Mouse (Mus musculus) liver, adult 2 months (tissue): Measurements from ENCODE around the gene Cytip. TPM values are rescaled to one million over a fixed set of nuclear protein-coding genes. Genes with fewer than 3 reads are reported as not detected.
A peak's percentile ranks its signal among the peaks of the same experiment; 100 is the strongest.

Source experiments
- DNase-seq: peaks from one replicate; pipeline ENCODE4 v3.0.0-alpha.2; 2011; ENCODE audit warnings: low read depth, low spot score; ENCODE audit errors: extremely low read depth
- H3K27ac ChIP-seq: fragments of 200-500 bp; replicated peaks from 2 replicates; pipeline ENCODE4 v1.5.1; 2012; ENCODE audit warnings: low read depth, mild to moderate bottlenecking, control low read depth, inconsistent platforms, low read length; ENCODE audit not compliant: insufficient read depth
- H3K27me3 ChIP-seq: fragments of 200-500 bp; 2 replicates; pipeline ENCODE4 v1.6.1; 2012; ENCODE audit warnings: mild to moderate bottlenecking, moderate library complexity, low read length, inconsistent platforms; ENCODE audit not compliant: control insufficient read depth, insufficient read depth
- H3K36me3 ChIP-seq: fragments of 200-500 bp; 2 replicates; pipeline ENCODE4 v1.6.1; 2012; ENCODE audit warnings: low read length, inconsistent platforms; ENCODE audit not compliant: control insufficient read depth, insufficient read depth
- H3K4me1 ChIP-seq: fragments of 200-500 bp; 2 replicates; pipeline ENCODE4 v1.6.1; 2011; ENCODE audit warnings: low read length; ENCODE audit not compliant: control insufficient read depth, insufficient read depth
- H3K4me3 ChIP-seq: fragments of 200-500 bp; 2 replicates; pipeline ENCODE4 v1.5.1; 2011; ENCODE audit warnings: low read depth, mild to moderate bottlenecking, control low read depth, low read length, moderate library complexity; ENCODE audit not compliant: insufficient read depth
- H3K79me2 ChIP-seq: fragments of 200-500 bp; 2 replicates; pipeline ENCODE4 v1.6.1; 2012; ENCODE audit warnings: inconsistent platforms, mild to moderate bottlenecking, low read length, moderate library complexity; ENCODE audit not compliant: control insufficient read depth, insufficient read depth
- H3K9ac ChIP-seq: fragments of 200-500 bp; 2 replicates; pipeline ENCODE4 v1.6.1; 2012; ENCODE audit warnings: low read depth, mild to moderate bottlenecking, control low read depth, inconsistent platforms, low read length
- CTCF ChIP-seq: fragments of 200-500 bp; IDR thresholded peaks from 2 replicates; pipeline ENCODE4 v1.5.1; 2011; ENCODE audit warnings: low read depth, low read length, control low read depth
- POLR2A ChIP-seq: fragments of 200-500 bp; IDR thresholded peaks from 2 replicates; pipeline ENCODE4 v1.6.1; 2011; ENCODE audit warnings: low read length, control low read depth; ENCODE audit not compliant: insufficient read depth; ENCODE audit errors: extremely low read depth
- WGBS: fragments of 180-500 bp; shearing (Covaris S2); methylation state at CpG from one replicate; pipeline ENCODE4 v1.1.7; 2018; 5-methylcytosine and 5-hydroxymethylcytosine counted together
- polyA plus RNA-seq: library from polyadenylated mRNA; depleted of rRNA; stranded (reverse); fragments of >200 nt; gene quantifications from 2 replicates; pipeline ENCODE4 v1.2.3, GENCODE M21; 2012
- total RNA-seq: library from RNA; depleted of rRNA; stranded (reverse); fragments of >200 nt; gene quantifications from 2 replicates; pipeline ENCODE4 v1.2.3, GENCODE M21; 2014

Gene Cytip
- total and polyA plus RNA-seq, 2 experiments, result 0.91 to 1.7 TPM

DNA sequence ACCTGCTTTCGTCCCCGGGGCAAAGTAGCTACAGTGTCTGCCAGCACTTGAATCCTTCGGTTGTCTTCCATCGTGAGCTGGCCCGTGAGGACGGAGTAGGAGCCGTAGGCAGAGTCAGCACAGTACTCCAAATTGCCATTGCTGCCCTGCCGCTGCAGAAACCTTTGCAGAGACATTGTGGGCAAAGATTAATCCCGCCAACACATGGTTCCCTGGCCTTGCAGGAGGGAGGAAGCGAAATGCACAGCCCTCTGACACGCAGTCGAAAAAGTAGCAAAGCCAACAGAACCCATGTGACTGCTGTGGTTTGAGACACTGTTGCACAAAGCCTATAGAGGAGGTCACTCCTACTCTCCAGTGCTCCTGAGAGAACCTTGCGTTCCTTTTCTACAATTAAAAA is 35.5 kb downstream of the Cytip start:
- TF ChIP-seq POLR2A, result no peak
- no peak for TF ChIP-seq CTCF
- Histone ChIP-seq H3K27ac (no peak overlapping the region), H3K79me2 (no peaks in the 10 kb centered on the region), H3K4me1 (no peaks in the 10 kb centered on the region), H3K4me3 (peak overlapping the region; percentile 47; the same call in 1 of the 2 replicates), H3K27me3 (no peaks in the 10 kb centered on the region), H3K9ac (peak overlapping the region; percentile 67), H3K36me3 (no peaks in the 10 kb centered on the region)
- DNase-seq, result peak; percentile 30
- WGBS, result 86% methylated on average over 13 of the region's 13 CpGs

DNA sequence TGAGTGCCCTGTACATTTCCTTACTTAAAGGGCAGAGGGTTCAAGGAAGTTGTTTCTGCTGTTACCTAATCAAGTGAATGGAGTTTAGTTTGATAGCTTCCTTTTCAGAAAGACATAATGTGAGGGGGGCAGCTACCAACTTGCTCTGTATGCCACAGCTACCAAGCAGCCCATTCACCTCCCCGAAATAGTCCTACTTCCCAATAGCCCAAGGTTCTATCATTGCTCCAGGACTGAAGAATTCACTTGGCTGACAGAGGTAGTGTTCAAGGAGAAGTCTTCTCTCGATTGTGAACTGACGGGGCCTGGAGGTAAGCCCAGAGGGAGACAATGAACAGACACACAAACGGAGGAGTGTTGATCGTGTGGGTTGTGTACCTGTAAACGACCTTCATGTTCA is 36.2 kb downstream of the Cytip start:
- Histone ChIP-seq H3K27ac (no peak overlapping the region), H3K36me3 (no peaks in the 10 kb centered on the region), H3K4me3 (peak overlapping the region; percentile 38), H3K79me2 (no peaks in the 10 kb centered on the region), H3K4me1 (no peaks in the 10 kb centered on the region), H3K9ac (no peak overlapping the region), H3K27me3 (no peaks in the 10 kb centered on the region)
- TF ChIP-seq POLR2A (no peak), CTCF (no peak)
- WGBS, result 80% methylated on average over 6 of the region's 6 CpGs
- DNase-seq, result no peak

DNA sequence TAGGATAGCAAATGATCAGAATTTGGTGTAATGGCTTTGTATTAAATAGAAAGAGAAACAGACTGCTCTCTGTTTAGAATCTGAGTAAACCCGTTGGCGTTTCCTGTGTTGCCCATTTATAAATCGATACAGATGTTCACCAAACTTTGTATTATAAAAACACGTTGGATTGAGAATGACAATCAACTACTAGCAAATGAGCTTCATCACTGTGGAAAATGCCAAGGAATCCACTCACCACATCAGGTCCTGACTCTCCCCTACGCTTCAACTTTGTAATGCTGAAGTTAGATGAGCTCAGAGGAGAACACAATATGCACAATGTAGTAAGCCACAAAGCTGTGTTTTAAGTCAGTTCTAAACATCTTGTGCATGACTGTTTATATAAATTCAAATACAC is 36.8 kb downstream of the Cytip start:
- DNase-seq, result no peak
- no peak overlapping the region for H3K27ac ChIP-seq
- H3K9ac ChIP-seq, result no peak overlapping the region
- WGBS, result 86% methylated on average over 5 of the region's 5 CpGs
- H3K4me3 ChIP-seq, result no peak overlapping the region
- no peaks in the 10 kb centered on the region for H3K79me2 ChIP-seq
- TF ChIP-seq POLR2A, result no peak
- no peak for TF ChIP-seq CTCF
- no peaks in the 10 kb centered on the region for H3K27me3 ChIP-seq
- no peaks in the 10 kb centered on the region for H3K36me3 ChIP-seq
- no peaks in the 10 kb centered on the region for H3K4me1 ChIP-seq

DNA sequence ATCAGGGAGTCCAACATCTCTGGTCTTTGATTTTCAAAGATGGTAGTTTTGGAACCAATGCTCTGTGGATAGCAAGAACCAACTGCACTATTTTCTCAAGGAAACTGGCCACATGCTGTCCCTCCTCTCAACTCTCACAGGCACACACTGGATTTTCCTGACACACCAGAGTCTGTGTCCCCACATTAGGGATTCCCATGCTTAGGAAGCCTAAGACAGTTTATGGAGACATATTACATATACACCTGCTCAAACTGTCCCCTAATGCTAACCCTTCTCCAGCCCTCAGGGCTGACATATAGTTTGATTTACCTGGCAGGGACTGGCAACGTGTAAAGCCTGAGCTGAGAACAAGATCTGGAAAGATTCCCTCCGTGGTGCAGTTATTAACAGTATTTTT is 37.2 kb downstream of the Cytip start:
- Histone ChIP-seq H3K36me3 (no peaks in the 10 kb centered on the region), H3K4me1 (no peaks in the 10 kb centered on the region), H3K27ac (no peak overlapping the region), H3K9ac (no peak overlapping the region), H3K27me3 (no peaks in the 10 kb centered on the region), H3K4me3 (no peak overlapping the region), H3K79me2 (no peaks in the 10 kb centered on the region)
- TF ChIP-seq POLR2A, result no peak
- TF ChIP-seq CTCF, result no peak
- DNase-seq, result no peak
- 73% methylated on average over 2 of the region's 2 CpGs for WGBS

DNA sequence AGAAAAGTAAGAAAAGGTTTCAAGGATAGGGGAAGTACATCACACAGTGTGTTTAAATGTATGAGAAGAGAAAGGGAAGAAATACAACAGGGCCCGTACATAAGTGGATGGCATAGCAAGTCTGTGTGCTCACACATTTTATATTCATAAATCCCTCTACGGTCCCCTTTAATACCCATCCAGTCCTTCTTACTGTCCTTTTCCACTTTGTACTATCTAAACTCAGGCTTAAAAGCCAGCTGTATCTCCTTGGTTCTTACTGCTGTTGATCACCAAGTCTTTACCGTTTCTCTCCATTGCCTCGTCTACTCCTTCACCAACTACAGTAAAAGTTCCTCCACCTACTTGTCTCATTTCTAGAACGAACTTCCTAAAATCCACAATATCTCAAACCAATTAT is 37.9 kb downstream of the Cytip start:
- H3K36me3 ChIP-seq, result no peaks in the 10 kb centered on the region
- TF ChIP-seq CTCF, result no peak
- no peak for TF ChIP-seq POLR2A
- H3K79me2 ChIP-seq, result no peaks in the 10 kb centered on the region
- 85% methylated on average over 5 of the region's 5 CpGs for WGBS
- H3K4me3 ChIP-seq, result no peak overlapping the region
- H3K4me1 ChIP-seq, result no peaks in the 10 kb centered on the region
- no peak overlapping the region for H3K27ac ChIP-seq
- H3K27me3 ChIP-seq, result no peaks in the 10 kb centered on the region
- no peak for DNase-seq
- H3K9ac ChIP-seq, result no peak overlapping the region

DNA sequence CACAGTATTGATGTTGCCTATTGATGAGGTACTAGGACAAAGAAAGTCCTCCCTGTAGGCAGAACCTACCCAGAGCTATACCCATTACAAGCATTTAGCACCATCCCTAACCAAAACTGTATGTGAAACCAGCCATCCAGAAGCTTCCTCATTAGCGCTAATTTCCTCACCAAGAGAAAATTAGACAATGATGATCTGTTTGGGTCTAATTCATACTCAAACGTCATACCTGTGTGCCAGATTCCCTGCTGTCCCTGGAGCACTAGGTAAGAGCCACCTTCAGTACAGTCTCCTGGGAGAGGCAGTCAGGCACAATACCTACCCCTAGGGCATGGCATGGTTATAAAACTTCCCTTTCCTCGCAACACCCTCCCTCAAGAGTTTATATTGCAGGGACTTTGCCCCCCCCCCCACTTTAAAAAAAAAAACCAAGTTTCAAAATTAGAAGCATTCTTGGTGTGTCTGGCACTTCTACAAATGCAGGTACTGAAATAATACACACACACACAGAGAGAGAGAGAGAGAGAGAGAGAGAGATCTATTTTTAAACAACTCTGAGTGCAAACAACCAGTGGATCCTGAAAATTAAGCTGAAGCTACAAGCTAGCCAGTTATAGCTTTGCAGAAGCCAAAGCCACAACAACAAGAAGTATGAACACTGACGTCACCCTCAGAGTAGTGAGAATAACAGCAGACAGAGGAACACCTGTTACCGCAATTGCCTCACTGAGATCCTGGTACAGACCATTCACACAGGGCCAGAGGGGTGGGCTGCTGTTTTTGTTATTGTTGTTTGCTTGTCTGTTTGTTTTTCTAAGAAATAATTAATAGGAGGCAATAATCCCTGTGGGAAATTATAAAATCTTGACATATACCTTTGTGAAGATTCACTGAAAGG is 38.6 kb downstream of the Cytip start:
- H3K27ac ChIP-seq, result peak overlapping the region; percentile 48; the same call in 1 of the 2 replicates
- TF ChIP-seq POLR2A, result no peak
- TF ChIP-seq CTCF, result no peak
- DNase-seq, result peak; percentile 17
- no peaks in the 10 kb centered on the region for H3K4me1 ChIP-seq
- H3K27me3 ChIP-seq, result no peaks in the 10 kb centered on the region
- H3K9ac ChIP-seq, result no peak overlapping the region
- H3K79me2 ChIP-seq, result no peaks in the 10 kb centered on the region
- no peaks in the 10 kb centered on the region for H3K36me3 ChIP-seq
- no peak overlapping the region for H3K4me3 ChIP-seq
- 80% methylated on average over 5 of the region's 5 CpGs for WGBS
